Mouse (Mus musculus) heart, adult 8-10 months (tissue): Measurements from ENCODE around the gene Stom. TPM values are rescaled to one million over a fixed set of nuclear protein-coding genes. Genes with fewer than 3 reads are reported as not detected.

Experiments used
- DNase-seq: peaks from one replicate; pipeline ENCODE4 v3.0.0; 2022; ENCODE audit warnings: low spot score
- total RNA-seq, 4 experiments: library from RNA; stranded (reverse); gene quantifications; 2 replicates each; pipeline ENCODE4 v1.2.4; 2022

The Stom gene
- total RNA-seq = 100 to 1,000 TPM in 2 of 4 experiments, 10 to 100 TPM in 2; 83.8 to 137 (median 102) TPM

DNA sequence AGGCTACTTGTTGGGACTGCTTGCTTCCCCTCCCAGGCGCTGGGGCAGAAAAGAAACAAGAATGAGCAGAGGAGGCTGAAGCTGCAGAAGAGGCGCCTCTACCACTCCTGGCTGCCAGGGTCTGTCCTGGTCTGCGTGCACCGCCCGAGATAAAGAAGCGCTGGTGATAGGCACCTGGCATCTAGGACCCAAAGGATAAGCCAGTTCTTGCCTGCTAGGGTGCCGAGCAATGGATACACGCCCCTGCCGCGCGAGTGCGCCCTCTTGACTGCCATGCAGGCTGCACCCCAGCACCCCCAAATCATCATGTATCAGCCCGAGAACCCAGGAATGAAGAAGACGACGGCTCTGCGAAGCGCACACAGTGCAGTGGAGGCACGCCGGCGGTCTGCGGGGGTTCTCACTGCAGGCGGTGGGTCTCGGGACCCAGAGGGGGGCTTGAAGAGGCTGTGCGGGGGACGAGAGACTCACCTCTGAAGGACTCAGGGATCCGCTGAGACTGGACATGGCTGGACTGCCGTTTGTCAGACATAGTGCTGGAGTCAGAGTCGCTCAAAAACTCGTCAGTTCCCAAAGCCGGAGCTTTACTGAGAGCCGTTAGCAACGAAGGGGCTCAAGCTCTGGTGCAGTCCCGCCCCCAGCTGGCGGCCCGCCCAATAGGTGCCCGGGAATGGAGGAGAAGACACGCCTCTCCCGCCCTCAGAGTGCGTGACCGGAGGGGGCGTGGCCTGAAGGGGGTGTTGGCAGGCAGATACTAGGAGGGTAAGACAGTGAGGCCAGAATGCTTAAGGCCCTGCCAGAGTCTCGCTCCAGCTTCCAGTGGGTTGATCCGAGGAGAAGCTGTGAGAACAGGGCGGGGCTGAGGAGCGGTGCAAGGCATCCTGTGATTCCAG lies at the start of gene Stom:
Gene Stom (minus strand): TSS at position 589 of the 893 bp plus-strand sequence.
- peak; percentile 99 for DNase-seq

DNA sequence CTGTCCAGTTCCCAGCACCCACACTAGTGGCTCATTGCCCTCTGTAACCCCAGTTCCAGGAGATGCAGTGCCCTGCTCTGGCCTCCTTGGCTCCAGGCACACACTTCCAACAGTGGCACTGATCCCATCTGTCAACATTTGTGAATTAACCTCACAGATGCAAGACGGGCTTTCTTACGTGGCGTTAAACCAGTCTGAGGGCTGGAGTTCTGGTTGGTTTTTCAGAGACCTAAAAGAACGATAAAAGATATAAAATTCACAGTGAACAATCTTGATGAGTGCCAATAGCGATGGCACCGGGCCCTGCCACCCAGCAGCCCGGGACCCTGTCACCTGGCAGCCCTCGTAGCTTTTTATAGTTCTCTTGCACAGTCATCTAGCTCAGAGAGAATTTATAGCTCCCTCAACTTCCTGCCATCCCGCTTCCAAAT lies 48.7 kb upstream of the Stom start:
- DNase-seq = peak; percentile 58

- no peak for DNase-seq
Measured at GRCm38 (mm10) chr2:35379306-35379705, 42.5 kb upstream of the Stom start.

GRCm38 (mm10) chr2:35377600-35377999 lies 40.8 kb upstream of the Stom start:
- DNase-seq = no peak

DNA sequence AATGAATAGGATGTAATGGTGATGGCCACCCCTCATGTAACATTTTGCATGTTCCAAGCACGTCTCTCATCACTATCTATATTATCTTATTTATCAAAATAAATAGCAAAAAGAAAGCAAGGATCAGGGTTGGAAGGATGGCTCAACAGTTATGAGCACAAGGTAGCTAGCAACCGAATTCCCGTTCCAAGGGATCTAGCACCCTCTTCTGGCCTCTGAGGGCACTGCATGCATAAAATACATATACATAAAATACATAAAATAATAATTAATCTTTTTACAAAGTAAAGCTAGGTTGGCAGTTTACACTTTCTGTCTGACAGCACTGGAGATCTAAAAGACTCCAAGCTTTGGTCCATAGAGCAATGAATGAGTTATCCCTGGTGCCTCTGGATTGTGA lies 36.2 kb upstream of the Stom start:
- DNase-seq = no peak

DNA sequence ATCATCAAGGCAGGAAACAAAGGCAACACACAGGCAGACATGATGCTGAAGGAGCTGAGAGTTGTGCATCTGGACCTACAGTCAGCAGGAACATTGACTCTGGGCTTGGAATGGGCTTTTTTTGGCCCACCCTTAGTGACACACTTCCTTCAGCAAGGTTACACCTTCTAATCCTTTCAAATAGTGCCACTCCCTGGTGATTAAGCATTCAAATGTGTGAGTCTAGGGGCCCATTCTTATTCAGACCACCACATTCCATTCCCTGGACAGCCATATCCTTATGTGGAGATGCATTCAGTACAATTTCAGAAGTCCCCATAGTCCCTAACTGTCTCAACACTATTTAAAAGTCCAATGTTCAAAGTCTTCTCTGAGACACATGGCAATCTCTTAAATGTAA lies 33.9 kb upstream of the Stom start:
- DNase-seq = no peak

GRCm38 (mm10) chr2:35367629-35368028 lies 30.9 kb upstream of the Stom start, which contains the start of gene 4930568D16Rik:
4930568D16Rik (minus strand) TSS chr2:35367729.
- no peak for DNase-seq

DNA sequence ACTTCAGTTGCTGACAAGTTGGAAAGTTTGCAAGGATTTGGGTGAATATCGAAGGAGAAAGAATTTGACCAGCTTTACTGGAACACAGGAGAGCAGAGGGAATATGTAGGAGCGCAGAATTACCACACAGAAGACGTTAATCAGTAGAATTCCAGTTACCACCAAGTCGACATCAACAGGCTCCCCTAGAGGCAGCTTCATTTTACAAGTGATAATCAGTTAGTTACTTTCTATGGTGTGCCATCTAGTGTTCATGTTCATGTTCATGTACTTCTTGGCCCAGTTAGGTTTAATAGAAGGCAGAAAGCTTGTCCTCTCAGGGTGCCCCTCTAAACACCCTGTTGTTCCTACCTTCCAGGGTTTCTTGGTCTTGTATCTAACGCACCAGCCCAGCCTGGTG lies 12.4 kb upstream of the Stom start:
- peak; percentile 40 for DNase-seq

GRCm38 (mm10) chr2:35345984-35346383 lies 9.2 kb upstream of the Stom start:
- no peak for DNase-seq

GRCm38 (mm10) chr2:35342605-35343004 lies 5.8 kb upstream of the Stom start:
- DNase-seq = no peak

- DNase-seq = peak; percentile 57
Measured at GRCm38 (mm10) chr2:35338707-35339106, 1.9 kb upstream of the Stom start.

- no peak for DNase-seq
Measured at GRCm38 (mm10) chr2:35338036-35338435, 1.3 kb upstream of the Stom start.

- DNase-seq = peak; percentile 49
Measured at GRCm38 (mm10) chr2:35337419-35337818, 643 bp upstream of the Stom start.

DNA sequence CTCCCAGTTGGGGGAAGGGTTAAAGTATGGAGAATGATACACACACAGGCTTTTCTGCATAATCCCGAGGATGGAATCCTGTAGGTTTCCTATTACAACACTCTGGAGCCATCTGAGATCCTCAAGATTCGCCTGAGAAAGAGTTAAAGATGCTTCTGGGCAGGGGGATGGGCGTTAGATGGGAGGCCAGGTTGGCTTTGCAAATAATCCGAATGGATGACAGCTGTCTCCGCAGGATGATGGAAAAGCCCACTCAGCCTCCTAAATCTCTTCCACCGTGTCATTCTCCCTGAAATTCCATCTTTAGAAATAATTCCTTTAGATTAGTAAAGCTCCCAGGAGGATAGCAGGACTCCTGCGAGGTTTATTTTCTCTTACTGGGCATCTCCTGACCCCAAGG lies 1.2 kb downstream of the Stom start:
- DNase-seq = no peak

DNA sequence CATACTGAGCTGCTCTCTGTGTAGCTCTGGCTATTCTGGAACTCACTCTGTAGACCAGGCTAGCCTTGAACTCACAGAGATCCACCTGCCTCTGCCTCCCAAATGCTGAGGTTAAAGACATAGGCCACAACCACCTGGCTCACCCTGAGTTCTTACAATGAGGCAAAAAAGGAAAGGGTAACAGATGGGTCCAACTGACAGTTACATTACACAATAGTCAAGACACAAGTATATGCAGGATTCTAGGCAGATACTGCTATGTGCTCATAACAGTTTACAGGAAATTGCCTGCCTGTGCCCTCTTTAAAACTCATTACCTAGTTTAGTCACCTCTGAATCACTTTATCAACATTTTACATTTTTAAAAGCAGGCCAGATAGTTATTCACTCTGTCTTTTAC lies 3.1 kb downstream of the Stom start:
- DNase-seq = no peak

- DNase-seq = no peak
Measured at GRCm38 (mm10) chr2:35331205-35331604, 5.6 kb downstream of the Stom start.

- no peak for DNase-seq
Measured at GRCm38 (mm10) chr2:35329061-35329460, 7.7 kb downstream of the Stom start.

DNA sequence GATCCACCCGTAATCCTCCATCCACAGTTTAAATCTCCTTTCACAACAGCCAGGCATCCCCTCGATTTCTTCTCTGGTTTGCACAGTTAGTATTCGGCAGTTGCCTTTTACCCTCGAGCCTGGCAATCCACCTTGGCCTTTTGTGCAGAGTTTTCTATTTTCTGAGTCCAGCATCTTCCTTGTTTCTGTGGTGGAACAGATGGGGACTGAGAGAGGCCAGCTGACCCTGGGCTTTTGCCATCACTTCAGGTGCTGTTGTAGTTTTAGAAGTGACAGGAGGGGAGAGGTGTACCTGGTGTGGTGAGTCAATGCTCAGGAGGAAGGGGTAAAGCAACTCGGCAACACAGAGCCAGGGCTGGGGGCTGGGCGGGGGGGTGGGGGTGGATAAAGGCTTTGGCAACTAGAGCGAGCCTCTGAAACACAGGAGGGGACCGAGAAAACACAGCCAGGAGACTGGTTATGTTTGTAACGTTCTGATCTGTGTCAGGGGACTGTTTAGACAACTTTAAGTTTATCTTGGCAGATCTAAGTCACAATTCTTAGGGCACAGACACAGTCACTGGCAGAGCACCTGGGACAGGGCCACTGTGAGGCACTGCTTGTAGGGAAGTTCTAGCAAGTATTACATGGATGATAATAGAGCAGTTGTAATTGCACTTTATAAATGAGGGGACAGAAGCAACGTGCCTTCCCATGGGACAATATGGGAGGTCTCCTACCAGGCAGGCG lies 8.5 kb downstream of the Stom start:
- DNase-seq = no peak

GRCm38 (mm10) chr2:35327583-35327982 lies 9.2 kb downstream of the Stom start:
- no peak for DNase-seq

DNA sequence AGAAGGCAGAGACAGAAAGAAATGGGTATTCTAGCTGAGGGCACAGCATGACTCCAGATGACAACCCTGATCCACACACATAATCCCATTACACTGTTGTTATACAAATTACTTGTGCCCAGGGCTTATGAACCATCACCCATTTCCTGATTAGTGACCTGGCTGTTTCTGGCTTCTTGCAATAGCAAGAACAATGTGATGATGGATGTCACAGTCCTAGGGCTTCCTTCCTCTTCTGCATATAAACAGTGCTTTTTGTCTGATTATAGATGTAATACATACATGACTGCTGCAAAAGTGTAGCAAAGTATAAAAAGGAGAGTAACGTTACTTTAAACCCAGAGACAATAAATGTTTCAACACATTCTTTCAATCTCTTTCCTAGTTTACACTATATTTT lies 9.8 kb downstream of the Stom start:
- DNase-seq = no peak

DNA sequence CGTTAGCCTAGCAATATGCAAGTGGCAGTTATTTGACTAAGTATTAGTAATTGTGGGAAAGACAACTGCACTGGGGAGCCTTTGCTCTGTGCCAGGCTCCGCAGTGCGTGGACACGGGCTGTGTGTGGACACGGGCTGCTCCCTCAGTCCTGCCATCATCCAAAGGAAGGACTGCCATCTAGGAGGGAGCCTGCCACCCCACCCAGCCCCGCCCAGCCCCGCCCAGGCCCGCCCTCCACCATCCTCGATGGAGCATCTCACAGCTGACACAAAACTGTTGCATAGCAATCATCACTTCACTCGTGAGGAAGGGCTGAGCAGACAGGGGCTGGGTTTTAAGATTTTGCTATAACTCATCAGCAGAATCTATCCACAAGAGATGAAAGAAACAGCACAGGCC lies 10.8 kb downstream of the Stom start:
- no peak for DNase-seq

- peak; percentile 68 for DNase-seq
Measured at GRCm38 (mm10) chr2:35322404-35323164, 14.2 kb downstream of the Stom start.
